Mouse (Mus musculus): ENCODE results near the gene Ttll8. TPM values are rescaled to one million over a fixed set of nuclear protein-coding genes. Genes with fewer than 3 reads are reported as not detected.

Gene Ttll8
- not detected in 2 replicates for polyA plus RNA-seq (2015; fragmentation: Nextera tagmentation; extraction: Ambion mirVana)

- no peak; the same call in 1 of the 2 replicates for ATAC-seq (ENCODE audit: insufficient number of reproducible peaks, low FRiP score, low TSS enrichment, low read depth)
- WGBS, result 3% methylated on average over 52 of the region's 53 CpGs
- H3K27ac ChIP-seq, result no peak within 1 kb of the TSS
These were observed at the start of gene Ttll8 for GRCm38 (mm10) chr15:88954368-88955072. TSS of gene Ttll8 (minus strand) at chr15:88954418.

GRCm38 (mm10) chr15:89001245-89001644 lies 47.0 kb upstream of the Ttll8 start:
- Histone ChIP-seq H3K36me3 (no peaks in the 10 kb centered on the region), H3K4me1 (no peaks in the 10 kb centered on the region), H3K27me3 (no peaks in the 10 kb centered on the region), H3K27ac (no peak overlapping the region), H3K9me3 (no peaks in the 10 kb centered on the region), H3K4me3 (no peak overlapping the region), H3K9ac (no peak overlapping the region), H3K4me2 (no peak overlapping the region)
- ATAC-seq (ENCODE audit: insufficient number of reproducible peaks, low FRiP score, low TSS enrichment, low read depth), result no peak
- 66% methylated on average over 3 of the region's 3 CpGs for WGBS

More at GRCm38 (mm10) chr15:88954368-88955072, at the start of gene Ttll8:
- Histone ChIP-seq H3K27me3 (peaks cover 34% of the 10 kb centered on the region), H3K4me2 (peak within 1 kb of the TSS; percentile 81), H3K36me3 (no peaks in the 10 kb centered on the region), H3K9me3 (no peaks in the 10 kb centered on the region), H3K9ac (peak within 1 kb of the TSS; percentile 20; the same call in 1 of the 2 replicates), H3K4me3 (peak within 1 kb of the TSS; percentile 39), H3K4me1 (peaks cover 8% of the 10 kb centered on the region)

- no peak overlapping the region for H3K9ac ChIP-seq
- 70% methylated on average over 2 of the region's 2 CpGs for WGBS
- H3K27me3 ChIP-seq, result no peaks in the 10 kb centered on the region
- no peaks in the 10 kb centered on the region for H3K36me3 ChIP-seq
- H3K4me2 ChIP-seq, result no peak overlapping the region
- H3K4me3 ChIP-seq, result no peak overlapping the region
- no peak for ATAC-seq (ENCODE audit: insufficient number of reproducible peaks, low FRiP score, low TSS enrichment, low read depth)
- no peaks in the 10 kb centered on the region for H3K4me1 ChIP-seq
- H3K9me3 ChIP-seq, result no peaks in the 10 kb centered on the region
- no peak overlapping the region for H3K27ac ChIP-seq
These were observed 46.1 kb upstream of the Ttll8 start for GRCm38 (mm10) chr15:89000367-89000766.

- Histone ChIP-seq H3K27me3 (no peaks in the 10 kb centered on the region), H3K4me3 (no peak overlapping the region), H3K27ac (no peak overlapping the region), H3K4me2 (no peak overlapping the region), H3K9ac (no peak overlapping the region), H3K9me3 (no peaks in the 10 kb centered on the region), H3K4me1 (no peaks in the 10 kb centered on the region), H3K36me3 (no peaks in the 10 kb centered on the region)
- no peak for ATAC-seq (ENCODE audit: insufficient number of reproducible peaks, low FRiP score, low TSS enrichment, low read depth)
- 85% methylated on average over 2 of the region's 2 CpGs for WGBS
These were observed 44.9 kb upstream of the Ttll8 start for GRCm38 (mm10) chr15:88999124-88999523.

- Histone ChIP-seq H3K36me3 (no peaks in the 10 kb centered on the region), H3K27ac (no peak overlapping the region), H3K9me3 (no peaks in the 10 kb centered on the region), H3K27me3 (no peaks in the 10 kb centered on the region), H3K9ac (no peak overlapping the region), H3K4me1 (no peaks in the 10 kb centered on the region), H3K4me2 (no peak overlapping the region), H3K4me3 (no peak overlapping the region)
- ATAC-seq (ENCODE audit: insufficient number of reproducible peaks, low FRiP score, low TSS enrichment, low read depth), result no peak
- WGBS, result 72% methylated on average over 8 of the region's 8 CpGs
These were observed 44.4 kb upstream of the Ttll8 start for GRCm38 (mm10) chr15:88998636-88999035.

- H3K36me3 ChIP-seq, result no peaks in the 10 kb centered on the region
- H3K9me3 ChIP-seq, result no peaks in the 10 kb centered on the region
- no peaks in the 10 kb centered on the region for H3K4me1 ChIP-seq
- H3K9ac ChIP-seq, result no peak overlapping the region
- 42% methylated on average over 2 of the region's 2 CpGs for WGBS
- ATAC-seq (ENCODE audit: insufficient number of reproducible peaks, low FRiP score, low TSS enrichment, low read depth), result no peak
- H3K27ac ChIP-seq, result no peak overlapping the region
- H3K4me3 ChIP-seq, result no peak overlapping the region
- no peaks in the 10 kb centered on the region for H3K27me3 ChIP-seq
- H3K4me2 ChIP-seq, result no peak overlapping the region
These were observed 35.0 kb upstream of the Ttll8 start for GRCm38 (mm10) chr15:88989236-88989635.

GRCm38 (mm10) chr15:88982534-88983079 lies 28.4 kb upstream of the Ttll8 start, which contains the start of gene Mov10l1:
TSS of gene Mov10l1 (plus strand) at chr15:88982909.
- Histone ChIP-seq H3K9me3 (no peaks in the 10 kb centered on the region), H3K27ac (no peak within 1 kb of the TSS), H3K9ac (no peak within 1 kb of the TSS), H3K27me3 (no peaks in the 10 kb centered on the region), H3K4me3 (no peak within 1 kb of the TSS), H3K36me3 (no peaks in the 10 kb centered on the region), H3K4me1 (no peaks in the 10 kb centered on the region), H3K4me2 (no peak within 1 kb of the TSS)
- no peak for ATAC-seq (ENCODE audit: insufficient number of reproducible peaks, low FRiP score, low TSS enrichment, low read depth)
- WGBS, result 92% methylated on average over 31 of the region's 31 CpGs

GRCm38 (mm10) chr15:88979138-88979446 lies 24.9 kb upstream of the Ttll8 start:
- H3K4me3 ChIP-seq, result no peak overlapping the region
- no peaks in the 10 kb centered on the region for H3K27me3 ChIP-seq
- H3K9me3 ChIP-seq, result no peaks in the 10 kb centered on the region
- no peaks in the 10 kb centered on the region for H3K36me3 ChIP-seq
- H3K4me1 ChIP-seq, result no peaks in the 10 kb centered on the region
- ATAC-seq (ENCODE audit: insufficient number of reproducible peaks, low FRiP score, low TSS enrichment, low read depth), result no peak
- whole genome bisulfite sequencing, result 77% methylated on average over 3 of the region's 3 CpGs
- H3K27ac ChIP-seq, result no peak overlapping the region
- H3K4me2 ChIP-seq, result no peak overlapping the region
- H3K9ac ChIP-seq, result no peak overlapping the region

- Histone ChIP-seq H3K27ac (no peak within 1 kb of the TSS), H3K4me2 (no peak within 1 kb of the TSS), H3K4me1 (no peaks in the 10 kb centered on the region), H3K4me3 (no peak within 1 kb of the TSS), H3K9me3 (no peaks in the 10 kb centered on the region), H3K36me3 (no peaks in the 10 kb centered on the region), H3K9ac (no peak within 1 kb of the TSS), H3K27me3 (no peaks in the 10 kb centered on the region)
- WGBS, result 73% methylated on average over 10 of the region's 10 CpGs
- ATAC-seq (ENCODE audit: insufficient number of reproducible peaks, low FRiP score, low TSS enrichment, low read depth), result no peak
These were observed 24.3 kb upstream of the Ttll8 start, which contains the start of gene Mlc1 for GRCm38 (mm10) chr15:88978281-88979137. TSS of gene Mlc1 (minus strand) at chr15:88979007.

- H3K27me3 ChIP-seq, result no peaks in the 10 kb centered on the region
- H3K4me1 ChIP-seq, result no peaks in the 10 kb centered on the region
- 86% methylated on average over 4 of the region's 4 CpGs for WGBS
- no peak overlapping the region for H3K4me2 ChIP-seq
- no peak overlapping the region for H3K4me3 ChIP-seq
- no peak overlapping the region for H3K9ac ChIP-seq
- no peak for ATAC-seq (ENCODE audit: insufficient number of reproducible peaks, low FRiP score, low TSS enrichment, low read depth)
- H3K9me3 ChIP-seq, result no peaks in the 10 kb centered on the region
- H3K27ac ChIP-seq, result no peak overlapping the region
- no peaks in the 10 kb centered on the region for H3K36me3 ChIP-seq
These were observed 18.1 kb upstream of the Ttll8 start for GRCm38 (mm10) chr15:88972300-88972699.

GRCm38 (mm10) chr15:88964070-88964578 lies 9.9 kb upstream of the Ttll8 start:
- Histone ChIP-seq H3K4me1 (no peaks in the 10 kb centered on the region), H3K27ac (no peak overlapping the region), H3K9ac (no peak overlapping the region), H3K9me3 (no peaks in the 10 kb centered on the region), H3K36me3 (no peaks in the 10 kb centered on the region), H3K4me3 (no peak overlapping the region), H3K27me3 (0 out of 2 replicates have a peak, but pooled peaks cover 4% of the 10 kb centered on the region), H3K4me2 (no peak overlapping the region)
- ATAC-seq (ENCODE audit: insufficient number of reproducible peaks, low FRiP score, low TSS enrichment, low read depth), result no peak
- WGBS, result 83% methylated on average over 2 of the region's 2 CpGs

GRCm38 (mm10) chr15:88957522-88957921 lies 3.3 kb upstream of the Ttll8 start:
- Histone ChIP-seq H3K4me1 (peaks cover 8% of the 10 kb centered on the region), H3K4me2 (no peak overlapping the region), H3K9me3 (no peaks in the 10 kb centered on the region), H3K9ac (no peak overlapping the region), H3K4me3 (no peak overlapping the region), H3K27ac (no peak overlapping the region), H3K36me3 (no peaks in the 10 kb centered on the region), H3K27me3 (peaks cover 34% of the 10 kb centered on the region)
- WGBS, result 71% methylated on average over 4 of the region's 4 CpGs
- no peak for ATAC-seq (ENCODE audit: insufficient number of reproducible peaks, low FRiP score, low TSS enrichment, low read depth)

Data from limb, embryonic 15.5 days (tissue).